Mouse (Mus musculus) hindbrain, embryonic 16.5 days (tissue): ENCODE results near the gene Chd5. TPM values are rescaled to one million over a fixed set of nuclear protein-coding genes. Genes with fewer than 3 reads are reported as not detected.

ENCODE experiments used
- ATAC-seq: fragments of 200-750 bp; cut with Nextera tagmentation; 2 replicates; pipeline ENCODE4 v1.8.0; 2017; ENCODE audit warnings: moderate TSS enrichment, moderate library complexity
- H3K27ac ChIP-seq: fragments of 300-500 bp; sonication (generic); 2 replicates; pipeline ENCODE4 v1.5.1; 2014; ENCODE audit warnings: low read depth, mild to moderate bottlenecking, control low read depth, low read length, moderate library complexity
- H3K27me3 ChIP-seq: fragments of 300-500 bp; sonication (generic); replicated peaks from 2 replicates; pipeline ENCODE4 v1.6.1; 2014; ENCODE audit warnings: low read length; ENCODE audit not compliant: control insufficient read depth, insufficient read depth
- H3K36me3 ChIP-seq: fragments of 300-500 bp; sonication (generic); 2 replicates; pipeline ENCODE4 v1.6.1; 2014; ENCODE audit warnings: mild to moderate bottlenecking, low read length, moderate library complexity, mixed read lengths; ENCODE audit not compliant: control insufficient read depth, insufficient read depth
- H3K4me1 ChIP-seq: fragments of 300-500 bp; sonication (generic); 2 replicates; pipeline ENCODE4 v1.6.1; 2014; ENCODE audit warnings: low read depth, low read length; ENCODE audit not compliant: control insufficient read depth, insufficient read depth
- H3K4me2 ChIP-seq: fragments of 300-500 bp; sonication (generic); 2 replicates; pipeline ENCODE4 v1.6.1; 2014; ENCODE audit warnings: mild to moderate bottlenecking, low read length, control low read depth, moderate library complexity
- H3K4me3 ChIP-seq: fragments of 300-500 bp; sonication (generic); 2 replicates; pipeline ENCODE4 v1.5.1; 2014; ENCODE audit warnings: mild to moderate bottlenecking, low read length, control low read depth, moderate library complexity
- H3K9ac ChIP-seq: fragments of 300-500 bp; sonication (generic); 2 replicates; pipeline ENCODE4 v1.6.1; 2014; ENCODE audit warnings: low read depth, mild to moderate bottlenecking, control low read depth, low read length, moderate library complexity
- H3K9me3 ChIP-seq: fragments of 300-500 bp; sonication (generic); 2 replicates; pipeline ENCODE4 v1.6.1; 2014; ENCODE audit warnings: mild to moderate bottlenecking, low read length, moderate library complexity; ENCODE audit not compliant: control insufficient read depth
- WGBS: fragments of 180-500 bp; shearing (Covaris S2); extraction: QIAGEN DNeasy Blood & Tissue Kit; methylation state at CpG from one replicate; pipeline ENCODE4 v1.1.7; 2014; 5-methylcytosine and 5-hydroxymethylcytosine counted together
- polyA plus RNA-seq: library from polyadenylated mRNA; unstranded; fragments of >200 nt; fragmentation: Nextera tagmentation; extraction: Ambion mirVana; gene quantifications from 2 replicates; pipeline ENCODE4 v1.2.1, GENCODE M21; 2015

Chd5 gene
- polyA plus RNA-seq, 1 experiment from 2014 or later = 46.7 TPM

GRCm38 (mm10) chr4:152406531-152406930 lies 68.1 kb downstream of the Chd5 start:
- H3K27ac ChIP-seq = no peak overlapping the region; the same call in 1 of the 2 replicates
- H3K9ac ChIP-seq = no peak overlapping the region
- 75% methylated on average over 8 of the region's 8 CpGs for WGBS
- H3K27me3 ChIP-seq = no peaks in the 10 kb centered on the region
- H3K36me3 ChIP-seq = no peaks in the 10 kb centered on the region
- peaks cover 21% of the 10 kb centered on the region for H3K4me1 ChIP-seq
- H3K4me2 ChIP-seq = no peak overlapping the region
- H3K4me3 ChIP-seq = no peak overlapping the region
- 0 out of 2 replicates have a peak, but pooled peaks have one; percentile 25 for ATAC-seq
- H3K9me3 ChIP-seq = no peaks in the 10 kb centered on the region

- no peak for ATAC-seq
- Histone ChIP-seq H3K4me1 (peaks cover 9% of the 10 kb centered on the region), H3K36me3 (no peaks in the 10 kb centered on the region), H3K4me3 (no peak overlapping the region), H3K9ac (no peak overlapping the region), H3K4me2 (no peak overlapping the region), H3K27me3 (no peaks in the 10 kb centered on the region), H3K9me3 (no peaks in the 10 kb centered on the region), H3K27ac (no peak overlapping the region)
- WGBS = 80% methylated on average over 13 of the region's 13 CpGs
These were observed 72.5 kb downstream of the Chd5 start for GRCm38 (mm10) chr4:152410961-152411360.

GRCm38 (mm10) chr4:152412524-152413080 lies 74.2 kb downstream of the Chd5 start:
- no peaks in the 10 kb centered on the region for H3K36me3 ChIP-seq
- no peaks in the 10 kb centered on the region for H3K9me3 ChIP-seq
- ATAC-seq = peak; percentile 53; the same call in 1 of the 2 replicates
- H3K4me1 ChIP-seq = peaks cover 3% of the 10 kb centered on the region; the same call in 1 of the 2 replicates
- H3K4me3 ChIP-seq = no peak overlapping the region
- no peak overlapping the region for H3K9ac ChIP-seq
- H3K27ac ChIP-seq = no peak overlapping the region
- no peaks in the 10 kb centered on the region for H3K27me3 ChIP-seq
- WGBS = 83% methylated on average over 3 of the region's 3 CpGs
- H3K4me2 ChIP-seq = no peak overlapping the region

GRCm38 (mm10) chr4:152418229-152419060 lies 80.0 kb downstream of the Chd5 start:
- H3K4me3 ChIP-seq = no peak overlapping the region
- peaks cover 6% of the 10 kb centered on the region; the same call in 1 of the 2 replicates for H3K4me1 ChIP-seq
- H3K36me3 ChIP-seq = no peaks in the 10 kb centered on the region
- peak; percentile 15; the same call in 1 of the 2 replicates for ATAC-seq
- no peak overlapping the region; the same call in 1 of the 2 replicates for H3K9ac ChIP-seq
- no peak overlapping the region for H3K27ac ChIP-seq
- H3K4me2 ChIP-seq = no peak overlapping the region
- no peaks in the 10 kb centered on the region for H3K27me3 ChIP-seq
- H3K9me3 ChIP-seq = no peaks in the 10 kb centered on the region
- 42% methylated on average over 28 of the region's 28 CpGs for WGBS

- H3K9me3 ChIP-seq = peaks cover 3% of the 10 kb centered on the region; the same call in 1 of the 2 replicates
- no peak overlapping the region for H3K4me3 ChIP-seq
- WGBS = 94% methylated on average over 6 of the region's 6 CpGs
- no peaks in the 10 kb centered on the region for H3K27me3 ChIP-seq
- no peak for ATAC-seq
- H3K9ac ChIP-seq = no peak overlapping the region
- H3K4me2 ChIP-seq = no peak overlapping the region
- no peaks in the 10 kb centered on the region for H3K36me3 ChIP-seq
- no peak overlapping the region for H3K27ac ChIP-seq
- H3K4me1 ChIP-seq = peaks cover 3% of the 10 kb centered on the region; the same call in 1 of the 2 replicates
These were observed 85.1 kb downstream of the Chd5 start for GRCm38 (mm10) chr4:152423576-152423975.

GRCm38 (mm10) chr4:152424341-152424740 lies 85.9 kb downstream of the Chd5 start:
- no peak for ATAC-seq
- Histone ChIP-seq H3K9me3 (peaks cover 3% of the 10 kb centered on the region; the same call in 1 of the 2 replicates), H3K4me3 (no peak overlapping the region), H3K9ac (no peak overlapping the region), H3K4me2 (no peak overlapping the region), H3K27ac (no peak overlapping the region), H3K4me1 (no peaks in the 10 kb centered on the region), H3K27me3 (no peaks in the 10 kb centered on the region), H3K36me3 (no peaks in the 10 kb centered on the region)
- WGBS = 38% methylated on average over 4 of the region's 4 CpGs

- ATAC-seq = no peak
- H3K27me3 ChIP-seq = no peaks in the 10 kb centered on the region
- H3K36me3 ChIP-seq = no peaks in the 10 kb centered on the region
- peaks cover 3% of the 10 kb centered on the region; the same call in 1 of the 2 replicates for H3K9me3 ChIP-seq
- H3K4me1 ChIP-seq = no peaks in the 10 kb centered on the region
- no peak overlapping the region for H3K9ac ChIP-seq
- 73% methylated on average over 5 of the region's 5 CpGs for WGBS
- no peak overlapping the region for H3K4me2 ChIP-seq
- H3K27ac ChIP-seq = no peak overlapping the region
- H3K4me3 ChIP-seq = no peak overlapping the region
These were observed 86.5 kb downstream of the Chd5 start for GRCm38 (mm10) chr4:152424922-152425321.

- no peak overlapping the region for H3K9ac ChIP-seq
- WGBS = 49% methylated on average over 8 of the region's 8 CpGs
- no peak overlapping the region for H3K27ac ChIP-seq
- no peak overlapping the region for H3K4me2 ChIP-seq
- H3K36me3 ChIP-seq = no peaks in the 10 kb centered on the region
- H3K4me1 ChIP-seq = no peaks in the 10 kb centered on the region
- no peak overlapping the region for H3K4me3 ChIP-seq
- no peak for ATAC-seq
- peaks cover 3% of the 10 kb centered on the region; the same call in 1 of the 2 replicates for H3K9me3 ChIP-seq
- H3K27me3 ChIP-seq = no peaks in the 10 kb centered on the region
These were observed 89.8 kb downstream of the Chd5 start for GRCm38 (mm10) chr4:152428259-152428658.

GRCm38 (mm10) chr4:152432308-152432707 lies 93.9 kb downstream of the Chd5 start:
- no peak overlapping the region for H3K27ac ChIP-seq
- H3K4me3 ChIP-seq = no peak overlapping the region
- 51% methylated on average over 5 of the region's 5 CpGs for WGBS
- no peaks in the 10 kb centered on the region for H3K9me3 ChIP-seq
- no peaks in the 10 kb centered on the region for H3K36me3 ChIP-seq
- H3K4me2 ChIP-seq = no peak overlapping the region
- H3K27me3 ChIP-seq = no peaks in the 10 kb centered on the region
- peaks cover 2% of the 10 kb centered on the region; the same call in 1 of the 2 replicates for H3K4me1 ChIP-seq
- ATAC-seq = no peak
- H3K9ac ChIP-seq = no peak overlapping the region
